Mouse (Mus musculus) olfactory bulb, adult 2 months (tissue): ENCODE results near the gene Myo1a.

Source experiments
- CTCF ChIP-seq: fragments of 200-500 bp; IDR thresholded peaks from 2 replicates; pipeline ENCODE4 v1.5.1; 2012; ENCODE audit warnings: low read depth, mild to moderate bottlenecking, low read length, moderate library complexity; ENCODE audit not compliant: insufficient read depth
- POLR2A ChIP-seq: fragments of 200-500 bp; IDR thresholded peaks from 2 replicates; pipeline ENCODE4 v1.6.1; 2012; ENCODE audit warnings: mild to moderate bottlenecking, low read depth, low read length, moderate library complexity; ENCODE audit not compliant: insufficient read depth

DNA sequence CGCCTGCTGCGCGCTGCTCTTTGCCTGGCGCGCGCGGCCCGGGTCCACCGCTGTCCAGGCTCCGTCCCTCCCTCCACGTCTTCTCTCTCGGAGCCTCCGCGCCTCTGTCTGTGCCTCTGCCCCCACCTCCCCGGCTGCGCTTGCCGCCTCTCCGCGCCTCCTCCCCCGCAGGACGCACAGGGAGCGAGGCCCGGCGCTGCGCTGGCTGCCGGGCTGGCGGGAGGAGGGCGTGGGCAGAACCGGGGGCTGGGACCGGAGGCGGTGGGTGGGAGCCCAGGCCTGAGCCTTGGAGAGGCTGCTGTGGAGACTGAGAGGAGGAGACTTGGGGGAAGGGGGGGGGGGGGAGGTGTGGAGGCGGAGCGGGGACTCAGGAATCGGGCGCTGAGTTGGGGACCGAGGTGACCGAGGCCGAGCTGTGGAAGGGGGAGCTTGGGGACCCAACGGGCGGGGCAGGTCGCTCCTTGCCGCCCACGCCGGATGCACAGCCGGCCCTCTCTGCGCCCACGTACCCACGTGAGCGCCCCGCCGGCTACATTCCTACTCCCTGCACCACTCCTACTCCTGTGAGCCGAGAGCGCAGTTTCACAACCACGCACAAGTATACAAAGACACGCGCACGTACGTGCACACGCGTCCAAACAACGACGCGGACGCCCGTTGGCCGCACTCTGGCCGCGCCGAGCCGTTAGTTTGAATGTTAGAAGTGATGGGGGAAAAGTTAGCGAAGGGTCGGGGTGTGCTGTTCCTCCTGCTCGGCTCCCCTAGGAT is 38.3 kb upstream of the Myo1a start, which contains the start of gene Nemp1:
- no peak for TF ChIP-seq CTCF
- peak; percentile 45 for TF ChIP-seq POLR2A
